Mouse (Mus musculus): ENCODE measurements around the gene Nup93. TPM values are rescaled to one million over a fixed set of nuclear protein-coding genes. Genes with fewer than 3 reads are reported as not detected.

Gene Nup93
- polyA plus RNA-seq, 1 experiment from 2014 or later: 58.7 TPM

- H3K9me3 ChIP-seq (replicated peaks): no peaks in the 10 kb centered on the region
- no peak overlapping the region for H3K4me3 ChIP-seq (replicated peaks)
- no peak for DNase-seq
- no peak overlapping the region for H3K27ac ChIP-seq
- no peaks in the 10 kb centered on the region for H3K36me3 ChIP-seq
- no peak overlapping the region for H3K9ac ChIP-seq
- no peaks in the 10 kb centered on the region for H3K27me3 ChIP-seq
- WGBS (ENCODE audit: insufficient replicate concordance): 67% methylated on average over 9 of the region's 9 CpGs
- H3K4me2 ChIP-seq: no peak overlapping the region
- H3K4me1 ChIP-seq (replicated peaks): no peaks in the 10 kb centered on the region
- no peak for ATAC-seq (ENCODE audit: low read depth)
These were observed 134.1 kb downstream of the Nup93 start for GRCm38 (mm10) chr8:94348425-94348824.

- no peak overlapping the region for H3K9ac ChIP-seq
- H3K36me3 ChIP-seq: no peaks in the 10 kb centered on the region
- H3K4me2 ChIP-seq: no peak overlapping the region
- no peaks in the 10 kb centered on the region; the same call in 1 of the 2 replicates for H3K4me1 ChIP-seq (replicated peaks)
- ATAC-seq (ENCODE audit: low read depth) (peak; percentile 39), DNase-seq (no peak)
- H3K9me3 ChIP-seq (replicated peaks): no peaks in the 10 kb centered on the region
- WGBS (ENCODE audit: insufficient replicate concordance): 58% methylated on average over 7 of the region's 7 CpGs
- H3K4me3 ChIP-seq (replicated peaks): no peak overlapping the region
- H3K27me3 ChIP-seq: 0 out of 2 replicates have a peak, but pooled peaks cover 3% of the 10 kb centered on the region
- peak overlapping the region; percentile 71 for H3K27ac ChIP-seq
These were observed 139.7 kb downstream of the Nup93 start for GRCm38 (mm10) chr8:94354069-94354531.

GRCm38 (mm10) chr8:94354571-94354970 is 140.2 kb downstream of the Nup93 start:
- Histone ChIP-seq H3K27ac (peak overlapping the region; percentile 71), H3K4me3 (replicated peaks) (no peak overlapping the region), H3K36me3 (no peaks in the 10 kb centered on the region), H3K9ac (no peak overlapping the region), H3K27me3 (0 out of 2 replicates have a peak, but pooled peaks cover 3% of the 10 kb centered on the region), H3K4me1 (replicated peaks) (no peaks in the 10 kb centered on the region; the same call in 1 of the 2 replicates), H3K4me2 (no peak overlapping the region), H3K9me3 (replicated peaks) (no peaks in the 10 kb centered on the region)
- peak; percentile 49 for ATAC-seq (ENCODE audit: low read depth)
- no peak for DNase-seq
- 38% methylated on average over 4 of the region's 4 CpGs for WGBS (ENCODE audit: insufficient replicate concordance)

GRCm38 (mm10) chr8:94357220-94357619 is 142.9 kb downstream of the Nup93 start:
- H3K4me2 ChIP-seq: no peak overlapping the region
- H3K27me3 ChIP-seq: 0 out of 2 replicates have a peak, but pooled peaks cover 3% of the 10 kb centered on the region
- no peak overlapping the region for H3K27ac ChIP-seq
- H3K9ac ChIP-seq: no peak overlapping the region
- no peaks in the 10 kb centered on the region; the same call in 1 of the 2 replicates for H3K4me1 ChIP-seq (replicated peaks)
- ATAC-seq (ENCODE audit: low read depth): no peak
- H3K36me3 ChIP-seq: no peaks in the 10 kb centered on the region
- H3K9me3 ChIP-seq (replicated peaks): no peaks in the 10 kb centered on the region
- H3K4me3 ChIP-seq (replicated peaks): no peak overlapping the region
- DNase-seq: no peak
- 59% methylated on average over 6 of the region's 6 CpGs for WGBS (ENCODE audit: insufficient replicate concordance)

GRCm38 (mm10) chr8:94358541-94358940 is 144.2 kb downstream of the Nup93 start:
- H3K27ac ChIP-seq: no peak overlapping the region
- 0 out of 2 replicates have a peak, but pooled peaks cover 3% of the 10 kb centered on the region for H3K27me3 ChIP-seq
- no peak overlapping the region for H3K4me3 ChIP-seq (replicated peaks)
- no peaks in the 10 kb centered on the region for H3K9me3 ChIP-seq (replicated peaks)
- peaks cover 11% of the 10 kb centered on the region for H3K4me1 ChIP-seq (replicated peaks)
- DNase-seq: no peak
- no peaks in the 10 kb centered on the region for H3K36me3 ChIP-seq
- no peak for ATAC-seq (ENCODE audit: low read depth)
- H3K9ac ChIP-seq: no peak overlapping the region
- H3K4me2 ChIP-seq: no peak overlapping the region
- 53% methylated on average over 5 of the region's 5 CpGs for WGBS (ENCODE audit: insufficient replicate concordance)

- ATAC-seq (ENCODE audit: low read depth) (no peak), DNase-seq (no peak)
- H3K36me3 ChIP-seq: no peaks in the 10 kb centered on the region
- no peak overlapping the region for H3K4me2 ChIP-seq
- no peak overlapping the region for H3K4me3 ChIP-seq (replicated peaks)
- no peak overlapping the region for H3K27ac ChIP-seq
- H3K27me3 ChIP-seq: 0 out of 2 replicates have a peak, but pooled peaks cover 3% of the 10 kb centered on the region
- no peak overlapping the region for H3K9ac ChIP-seq
- peaks cover 32% of the 10 kb centered on the region for H3K4me1 ChIP-seq (replicated peaks)
- 74% methylated on average over 6 of the region's 6 CpGs for WGBS (ENCODE audit: insufficient replicate concordance)
- no peaks in the 10 kb centered on the region for H3K9me3 ChIP-seq (replicated peaks)
These were observed 147.5 kb downstream of the Nup93 start for GRCm38 (mm10) chr8:94361774-94362431.

GRCm38 (mm10) chr8:94362607-94363239 is 148.4 kb downstream of the Nup93 start:
- WGBS (ENCODE audit: insufficient replicate concordance): 62% methylated on average over 7 of the region's 7 CpGs
- no peak overlapping the region for H3K9ac ChIP-seq
- H3K4me1 ChIP-seq (replicated peaks): peaks cover 32% of the 10 kb centered on the region
- no peak overlapping the region for H3K4me2 ChIP-seq
- H3K4me3 ChIP-seq (replicated peaks): no peak overlapping the region
- no peaks in the 10 kb centered on the region for H3K36me3 ChIP-seq
- ATAC-seq (ENCODE audit: low read depth) (no peak), DNase-seq (no peak)
- H3K27me3 ChIP-seq: 0 out of 2 replicates have a peak, but pooled peaks cover 3% of the 10 kb centered on the region
- peak overlapping the region; percentile 23; the same call in 1 of the 2 replicates for H3K27ac ChIP-seq
- H3K9me3 ChIP-seq (replicated peaks): no peaks in the 10 kb centered on the region

- Histone ChIP-seq H3K27me3 (0 out of 2 replicates have a peak, but pooled peaks cover 3% of the 10 kb centered on the region), H3K27ac (no peak overlapping the region), H3K4me2 (no peak overlapping the region), H3K4me3 (replicated peaks) (no peak overlapping the region), H3K9ac (no peak overlapping the region), H3K36me3 (no peaks in the 10 kb centered on the region), H3K4me1 (replicated peaks) (peaks cover 32% of the 10 kb centered on the region), H3K9me3 (replicated peaks) (no peaks in the 10 kb centered on the region)
- ATAC-seq (ENCODE audit: low read depth): peak; percentile 49
- no peak for DNase-seq
- 30% methylated on average over 4 of the region's 4 CpGs for WGBS (ENCODE audit: insufficient replicate concordance)
These were observed 148.9 kb downstream of the Nup93 start for GRCm38 (mm10) chr8:94363288-94363688.

GRCm38 (mm10) chr8:94363906-94364305 is 149.5 kb downstream of the Nup93 start:
- no peaks in the 10 kb centered on the region for H3K9me3 ChIP-seq (replicated peaks)
- peaks cover 32% of the 10 kb centered on the region for H3K4me1 ChIP-seq (replicated peaks)
- DNase-seq (no peak), ATAC-seq (ENCODE audit: low read depth) (peak; percentile 24; the same call in 1 of the 2 replicates)
- no peak overlapping the region for H3K4me2 ChIP-seq
- H3K9ac ChIP-seq: no peak overlapping the region
- H3K27me3 ChIP-seq: no peaks in the 10 kb centered on the region
- WGBS (ENCODE audit: insufficient replicate concordance): 66% methylated on average over 2 of the region's 2 CpGs
- no peak overlapping the region for H3K27ac ChIP-seq
- H3K4me3 ChIP-seq (replicated peaks): no peak overlapping the region
- no peaks in the 10 kb centered on the region for H3K36me3 ChIP-seq

- no peaks in the 10 kb centered on the region for H3K27me3 ChIP-seq
- H3K27ac ChIP-seq: no peak overlapping the region; the same call in 1 of the 2 replicates
- H3K9me3 ChIP-seq (replicated peaks): no peaks in the 10 kb centered on the region
- no peaks in the 10 kb centered on the region for H3K36me3 ChIP-seq
- whole genome bisulfite sequencing (ENCODE audit: insufficient replicate concordance): 68% methylated on average over 6 of the region's 6 CpGs
- H3K9ac ChIP-seq: no peak overlapping the region
- H3K4me2 ChIP-seq: no peak overlapping the region
- H3K4me1 ChIP-seq (replicated peaks): peaks cover 32% of the 10 kb centered on the region
- no peak for ATAC-seq (ENCODE audit: low read depth)
- no peak overlapping the region for H3K4me3 ChIP-seq (replicated peaks)
- DNase-seq: no peak
These were observed 150.4 kb downstream of the Nup93 start for GRCm38 (mm10) chr8:94364686-94365312.

- H3K9ac ChIP-seq: no peak overlapping the region
- no peaks in the 10 kb centered on the region for H3K9me3 ChIP-seq (replicated peaks)
- peaks cover 32% of the 10 kb centered on the region for H3K4me1 ChIP-seq (replicated peaks)
- ATAC-seq (ENCODE audit: low read depth): peak; percentile 63
- no peaks in the 10 kb centered on the region for H3K27me3 ChIP-seq
- 41% methylated on average over 9 of the region's 9 CpGs for WGBS (ENCODE audit: insufficient replicate concordance)
- no peaks in the 10 kb centered on the region for H3K36me3 ChIP-seq
- no peak overlapping the region for H3K4me2 ChIP-seq
- DNase-seq: no peak
- peak overlapping the region; percentile 29; the same call in 1 of the 2 replicates for H3K27ac ChIP-seq
- H3K4me3 ChIP-seq (replicated peaks): no peak overlapping the region
These were observed 151.1 kb downstream of the Nup93 start for GRCm38 (mm10) chr8:94365410-94365981.

Data from liver, embryonic 13.5 days (tissue).